Mouse (Mus musculus) myocyte (in vitro differentiated cells): ENCODE results near the gene 4930404N11Rik. TPM values are rescaled to one million over a fixed set of nuclear protein-coding genes. Genes with fewer than 3 reads are reported as not detected.

ENCODE experiments used
- H3K27me3 ChIP-seq: one replicate; pipeline ENCODE4 v1.6.1; 2011; ENCODE audit not compliant: control insufficient read depth, insufficient read depth, insufficient read length
- H3K36me3 ChIP-seq: one replicate; pipeline ENCODE4 v1.6.1; 2011; ENCODE audit not compliant: control insufficient read depth, insufficient read depth
- H3K4me2 ChIP-seq: one replicate; pipeline ENCODE4 v1.6.1; 2011; ENCODE audit warnings: low read depth, control low read depth
- H3K4me3 ChIP-seq: one replicate; pipeline ENCODE4 v1.5.1; 2011; ENCODE audit warnings: mild to moderate bottlenecking, control low read depth, moderate library complexity
- H3K79me2 ChIP-seq: one replicate; pipeline ENCODE4 v1.6.1; 2011; ENCODE audit not compliant: control insufficient read depth, insufficient read depth
- H3ac ChIP-seq: one replicate; pipeline ENCODE4 v1.6.1; 2011; ENCODE audit not compliant: control insufficient read depth, insufficient read length
- CEBPB ChIP-seq: IDR thresholded peaks from 2 replicates; pipeline ENCODE4 v1.6.1; 2011; ENCODE audit warnings: mild to moderate bottlenecking, moderate library complexity; ENCODE audit not compliant: poor library complexity, insufficient read depth, severe bottlenecking
- E2F4 ChIP-seq: IDR thresholded peaks from one replicate; pipeline ENCODE4 v1.6.1; 2011; ENCODE audit warnings: mild to moderate bottlenecking, control low read depth, moderate library complexity; ENCODE audit not compliant: insufficient read depth
- MAX ChIP-seq: IDR thresholded peaks from one replicate; pipeline ENCODE4 v1.6.1; 2011; ENCODE audit warnings: low read depth, mild to moderate bottlenecking, control low read depth
- MYOD1 ChIP-seq, 3 experiments: IDR thresholded peaks; one replicate each; pipeline ENCODE4 v1.6.1; 2011; ENCODE audit warnings: control low read depth in 2 of 3, low read depth in 2 of 3, mild to moderate bottlenecking in 2 of 3, moderate library complexity in 1 of 3; ENCODE audit not compliant: insufficient read length in 2 of 3, control insufficient read depth in 1 of 3
- MYOG ChIP-seq, 3 experiments: IDR thresholded peaks; one replicate each; pipeline ENCODE4 v1.6.1; 2011; ENCODE audit warnings: control low read depth in 2 of 3, low read depth in 2 of 3, mild to moderate bottlenecking in 2 of 3; ENCODE audit not compliant: insufficient read length in 2 of 3, control insufficient read depth in 1 of 3, insufficient read depth in 1 of 3
- POLR2A ChIP-seq: IDR thresholded peaks from one replicate; pipeline ENCODE4 v1.6.1; 2011; ENCODE audit warnings: low read depth, mild to moderate bottlenecking, control low read depth, moderate library complexity; ENCODE audit not compliant: insufficient read length
- POLR2AphosphoS2 ChIP-seq: IDR thresholded peaks from one replicate; pipeline ENCODE4 v1.6.1; 2011; ENCODE audit warnings: low read depth, control low read depth; ENCODE audit not compliant: insufficient read length
- REST ChIP-seq: IDR thresholded peaks from one replicate; pipeline ENCODE4 v1.6.1; 2011; ENCODE audit warnings: mild to moderate bottlenecking, control low read depth, moderate library complexity; ENCODE audit not compliant: insufficient read depth, insufficient read length
- SRF ChIP-seq: IDR thresholded peaks from one replicate; pipeline ENCODE4 v1.6.1; 2011; ENCODE audit warnings: low read depth; ENCODE audit not compliant: control insufficient read depth, insufficient read length
- TCF12 ChIP-seq: IDR thresholded peaks from one replicate; pipeline ENCODE4 v1.6.1; 2011; ENCODE audit warnings: mild to moderate bottlenecking, control low read depth; ENCODE audit not compliant: poor library complexity, insufficient read depth, severe bottlenecking
- TCF3 ChIP-seq: IDR thresholded peaks from one replicate; pipeline ENCODE4 v1.6.1; 2011; ENCODE audit warnings: low read depth, control low read depth; ENCODE audit not compliant: insufficient read length
- USF1 ChIP-seq: IDR thresholded peaks from one replicate; pipeline ENCODE4 v1.6.1; 2011; ENCODE audit warnings: low read depth, mild to moderate bottlenecking, control low read depth, moderate library complexity
- polyA plus RNA-seq: library from polyadenylated mRNA; unstranded; fragments of >200 nt; fragmentation: generic; extraction: Trizol; gene quantifications from one replicate; pipeline ENCODE4 v1.2.1, GENCODE M21; 2012; ENCODE audit warnings: missing spikeins

4930404N11Rik gene
- polyA plus RNA-seq, 1 experiment = 0.92 TPM

- H3K4me3 ChIP-seq = peak overlapping the region; percentile 69
- peak overlapping the region; percentile 100 for H3K4me2 ChIP-seq
- peak overlapping the region; percentile 4 for H3ac ChIP-seq
- H3K79me2 ChIP-seq = peaks cover 19% of the 10 kb centered on the region
- H3K36me3 ChIP-seq = no peaks in the 10 kb centered on the region
- no peaks in the 10 kb centered on the region for H3K27me3 ChIP-seq
- TF ChIP-seq REST = no peak
- peak; percentile 44 for TF ChIP-seq POLR2A
- TF ChIP-seq MAX = no peak
- peak; percentile 37 for TF ChIP-seq POLR2AphosphoS2
Observed at GRCm38 (mm10) chr10:81319741-81320549, 45.7 kb downstream of the 4930404N11Rik start.

- peak overlapping the region; percentile 69 for H3K4me3 ChIP-seq
- TF ChIP-seq REST (no peak), MYOD1 (IDR thresholded peaks at IDR 0.05; ENCODE audit: control insufficient read depth in 1 of 3, insufficient read length in 2 of 3, low read depth in 2 of 3) (no peak), E2F4 (no peak), MAX (no peak), TCF12 (no peak), CEBPB (no peak), SRF (no peak), POLR2A (no peak), POLR2AphosphoS2 (no peak), MYOG (IDR thresholded peaks at IDR 0.05; ENCODE audit: control insufficient read depth in 1 of 3, insufficient read depth in 1 of 3, insufficient read length in 2 of 3, low read depth in 2 of 3) (no peak), TCF3 (no peak), USF1 (no peak)
- H3ac ChIP-seq = no peak overlapping the region
- H3K4me2 ChIP-seq = peak overlapping the region; percentile 100
- no peaks in the 10 kb centered on the region for H3K27me3 ChIP-seq
- H3K79me2 ChIP-seq = peaks cover 19% of the 10 kb centered on the region
- no peaks in the 10 kb centered on the region for H3K36me3 ChIP-seq
Observed at GRCm38 (mm10) chr10:81319330-81319699, 46.3 kb downstream of the 4930404N11Rik start.

GRCm38 (mm10) chr10:81318589-81319329, 46.9 kb downstream of the 4930404N11Rik start:
- H3K36me3 ChIP-seq = no peaks in the 10 kb centered on the region
- no peak overlapping the region for H3ac ChIP-seq
- TF ChIP-seq REST = no peak
- no peak for TF ChIP-seq TCF12
- TF ChIP-seq POLR2AphosphoS2 = no peak
- no peak for TF ChIP-seq CEBPB
- no peak for TF ChIP-seq SRF
- no peak for TF ChIP-seq MAX
- no peak for TF ChIP-seq MYOD1 (IDR thresholded peaks at IDR 0.05; ENCODE audit: control insufficient read depth in 1 of 3, insufficient read length in 2 of 3, low read depth in 2 of 3)
- H3K27me3 ChIP-seq = no peaks in the 10 kb centered on the region
- peaks cover 19% of the 10 kb centered on the region for H3K79me2 ChIP-seq
- H3K4me2 ChIP-seq = peak overlapping the region; percentile 100
- H3K4me3 ChIP-seq = peak overlapping the region; percentile 69

GRCm38 (mm10) chr10:81317273-81317672, 48.3 kb downstream of the 4930404N11Rik start:
- Histone ChIP-seq H3K27me3 (no peaks in the 10 kb centered on the region), H3K79me2 (peaks cover 10% of the 10 kb centered on the region), H3K4me3 (no peak overlapping the region), H3K36me3 (no peaks in the 10 kb centered on the region), H3ac (no peak overlapping the region), H3K4me2 (no peak overlapping the region)
- no peak for TF ChIP-seq USF1
- no peak for TF ChIP-seq MYOD1 (IDR thresholded peaks at IDR 0.05; ENCODE audit: control insufficient read depth in 1 of 3, insufficient read length in 2 of 3, low read depth in 2 of 3)
- no peak for TF ChIP-seq POLR2AphosphoS2
- no peak for TF ChIP-seq REST
- no peak for TF ChIP-seq SRF
- no peak for TF ChIP-seq TCF3
- no peak for TF ChIP-seq MYOG (IDR thresholded peaks at IDR 0.05; ENCODE audit: control insufficient read depth in 1 of 3, insufficient read depth in 1 of 3, insufficient read length in 2 of 3, low read depth in 2 of 3)
- no peak for TF ChIP-seq TCF12
- TF ChIP-seq CEBPB = no peak
- no peak for TF ChIP-seq MAX
- no peak for TF ChIP-seq E2F4
- no peak for TF ChIP-seq POLR2A
